Mouse (Mus musculus): Measurements from ENCODE around the gene Krtap24-1. TPM values are rescaled to one million over a fixed set of nuclear protein-coding genes. Genes with fewer than 3 reads are reported as not detected.

Krtap24-1 gene
- not detected in 2 replicates for polyA plus RNA-seq (2015; fragmentation: Nextera tagmentation; extraction: Ambion mirVana)

DNA sequence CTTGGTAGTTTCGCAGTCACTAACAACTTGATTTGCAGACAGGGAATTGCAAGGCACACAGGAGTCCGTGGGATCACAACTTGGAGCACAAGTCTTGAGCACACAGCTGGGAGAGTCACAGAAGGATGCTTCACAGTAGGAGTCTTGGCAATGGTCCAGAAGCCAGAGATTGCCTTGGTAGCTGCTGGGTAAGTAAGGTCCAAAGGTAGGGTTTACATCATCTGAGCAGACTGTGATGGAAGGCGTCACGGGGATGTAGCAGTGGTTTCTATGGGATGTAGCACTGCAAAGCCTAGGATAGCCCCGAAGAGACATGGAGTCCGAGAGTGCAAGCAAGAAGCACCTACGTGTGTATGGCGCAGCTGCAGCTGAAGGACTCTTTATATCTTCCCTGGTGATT lies at the start of gene Krtap24-1:
Gene Krtap24-1, minus strand, starts transcription at position 358 of the 400 bp plus-strand sequence.
- Histone ChIP-seq H3K36me3 (no peaks in the 10 kb centered on the region), H3K4me3 (replicated peaks) (no peak within 1 kb of the TSS), H3K4me1 (replicated peaks) (no peaks in the 10 kb centered on the region), H3K9me3 (no peaks in the 10 kb centered on the region), H3K9ac (no peak within 1 kb of the TSS), H3K27me3 (replicated peaks) (no peaks in the 10 kb centered on the region), H3K4me2 (replicated peaks) (no peak within 1 kb of the TSS), H3K27ac (no peak within 1 kb of the TSS)
- ATAC-seq: peak; percentile 88
- 90% methylated on average over 8 of the region's 8 CpGs for WGBS

DNA sequence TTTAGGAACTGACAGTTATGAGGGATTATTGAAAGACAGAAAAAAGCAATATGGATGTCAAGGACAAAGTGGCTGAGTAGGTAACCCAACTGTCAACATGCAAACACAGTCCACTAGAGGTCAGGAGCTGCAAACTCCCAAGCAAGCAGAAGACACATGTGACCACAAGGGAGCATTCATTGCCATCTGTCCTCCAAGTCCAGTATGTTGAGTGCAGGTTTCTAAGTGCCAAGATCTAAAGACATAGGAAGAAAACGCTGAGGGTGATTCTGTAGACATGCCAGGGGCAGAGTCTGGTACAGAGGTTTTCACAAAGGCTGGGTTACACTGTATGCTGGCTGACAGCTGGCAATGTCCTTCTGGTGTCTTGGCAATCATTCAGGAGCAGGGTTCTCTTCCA lies 45.3 kb upstream of the Krtap24-1 start:
- WGBS: 48% methylated on average over 1 of the region's 1 CpGs
- Histone ChIP-seq H3K4me3 (replicated peaks) (no peak overlapping the region), H3K4me2 (replicated peaks) (no peak overlapping the region), H3K27me3 (replicated peaks) (no peaks in the 10 kb centered on the region), H3K9me3 (no peaks in the 10 kb centered on the region), H3K9ac (no peak overlapping the region), H3K36me3 (no peaks in the 10 kb centered on the region), H3K4me1 (replicated peaks) (no peaks in the 10 kb centered on the region), H3K27ac (no peak overlapping the region)
- ATAC-seq: peak; percentile 66; the same call in 1 of the 2 replicates

DNA sequence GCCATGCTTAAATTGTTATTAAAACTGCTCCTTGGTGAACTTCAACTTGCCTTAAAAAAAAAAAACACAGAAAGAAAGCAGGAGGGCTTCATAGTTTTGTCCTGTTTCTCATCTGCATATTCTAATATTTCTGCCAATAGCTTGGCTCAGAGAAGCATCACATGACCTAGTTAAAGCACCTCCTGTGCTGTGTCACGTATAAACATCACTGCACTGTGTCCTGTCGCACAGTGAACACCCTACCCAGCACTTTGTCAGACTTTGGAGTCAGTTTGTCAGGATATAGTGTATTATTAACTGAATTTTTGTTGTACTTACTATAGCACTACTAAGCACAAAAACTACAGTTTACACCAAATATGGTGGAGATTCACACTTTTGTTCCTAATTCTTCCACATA lies 39.9 kb upstream of the Krtap24-1 start:
- Histone ChIP-seq H3K4me2 (replicated peaks) (no peak overlapping the region), H3K27ac (no peak overlapping the region), H3K9ac (no peak overlapping the region), H3K9me3 (no peaks in the 10 kb centered on the region), H3K4me3 (replicated peaks) (no peak overlapping the region), H3K36me3 (no peaks in the 10 kb centered on the region), H3K4me1 (replicated peaks) (no peaks in the 10 kb centered on the region), H3K27me3 (replicated peaks) (no peaks in the 10 kb centered on the region)
- 57% methylated on average over 2 of the region's 2 CpGs for WGBS
- ATAC-seq: no peak

DNA sequence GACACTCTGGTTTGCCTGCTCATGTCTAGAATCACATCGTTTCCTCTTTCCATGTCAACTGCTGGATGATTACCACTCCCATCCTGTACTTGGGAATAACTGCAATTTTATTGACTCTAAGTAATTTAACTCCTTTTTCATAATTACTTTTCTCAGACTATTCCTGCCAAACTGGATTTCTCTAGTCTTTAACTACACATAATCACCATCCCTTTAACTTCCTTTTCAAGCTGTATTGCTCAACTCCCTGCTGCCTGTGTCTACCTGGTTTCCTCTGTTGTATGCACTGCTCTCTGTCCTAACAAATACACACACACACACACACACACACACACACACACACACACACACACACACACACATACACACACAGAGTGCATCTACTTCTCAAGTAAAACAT lies 39.0 kb upstream of the Krtap24-1 start:
- H3K4me1 ChIP-seq (replicated peaks): no peaks in the 10 kb centered on the region
- peak; percentile 80 for ATAC-seq
- no peaks in the 10 kb centered on the region for H3K9me3 ChIP-seq
- 57% methylated on average over 1 of the region's 1 CpGs for WGBS
- no peak overlapping the region for H3K27ac ChIP-seq
- no peak overlapping the region for H3K4me2 ChIP-seq (replicated peaks)
- no peak overlapping the region for H3K9ac ChIP-seq
- H3K4me3 ChIP-seq (replicated peaks): no peak overlapping the region
- no peaks in the 10 kb centered on the region for H3K36me3 ChIP-seq
- no peaks in the 10 kb centered on the region for H3K27me3 ChIP-seq (replicated peaks)

DNA sequence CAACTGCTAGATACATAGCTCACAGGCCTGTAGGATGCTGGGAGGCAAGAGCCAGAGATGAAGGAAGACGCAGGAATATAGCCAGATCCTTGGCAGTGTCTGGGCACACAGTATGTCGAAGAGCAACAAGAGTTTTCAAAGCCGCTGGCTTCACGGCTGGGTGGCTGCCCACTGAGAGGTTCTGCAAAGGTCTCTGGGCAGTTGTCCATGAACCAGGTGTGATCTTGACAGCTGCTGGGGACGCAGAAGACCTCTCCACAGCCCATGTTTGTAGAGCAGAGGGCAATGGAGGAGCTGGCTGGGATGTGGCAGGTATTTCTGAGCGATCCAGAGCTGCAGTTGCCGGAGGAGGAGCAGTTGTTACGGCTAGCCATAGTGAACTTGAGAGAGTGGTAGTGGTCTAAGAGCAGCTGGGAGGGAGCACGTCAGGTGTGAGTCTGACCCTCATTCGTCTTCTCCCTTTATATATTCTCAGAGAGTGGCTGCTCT lies 35.3 kb upstream of the Krtap24-1 start, which contains the start of gene Krtap26-1:
Gene Krtap26-1, minus strand, starts transcription at position 439 of the 489 bp plus-strand sequence.
- Histone ChIP-seq H3K27ac (peak within 1 kb of the TSS; percentile 62), H3K9me3 (no peaks in the 10 kb centered on the region), H3K9ac (no peak within 1 kb of the TSS), H3K4me1 (replicated peaks) (no peaks in the 10 kb centered on the region), H3K36me3 (no peaks in the 10 kb centered on the region), H3K4me2 (replicated peaks) (0 out of 2 replicates have a peak within 1 kb of the TSS, but pooled peaks have one; percentile 1), H3K4me3 (replicated peaks) (no peak within 1 kb of the TSS), H3K27me3 (replicated peaks) (no peaks in the 10 kb centered on the region)
- ATAC-seq: no peak
- WGBS: 80% methylated on average over 10 of the region's 10 CpGs

DNA sequence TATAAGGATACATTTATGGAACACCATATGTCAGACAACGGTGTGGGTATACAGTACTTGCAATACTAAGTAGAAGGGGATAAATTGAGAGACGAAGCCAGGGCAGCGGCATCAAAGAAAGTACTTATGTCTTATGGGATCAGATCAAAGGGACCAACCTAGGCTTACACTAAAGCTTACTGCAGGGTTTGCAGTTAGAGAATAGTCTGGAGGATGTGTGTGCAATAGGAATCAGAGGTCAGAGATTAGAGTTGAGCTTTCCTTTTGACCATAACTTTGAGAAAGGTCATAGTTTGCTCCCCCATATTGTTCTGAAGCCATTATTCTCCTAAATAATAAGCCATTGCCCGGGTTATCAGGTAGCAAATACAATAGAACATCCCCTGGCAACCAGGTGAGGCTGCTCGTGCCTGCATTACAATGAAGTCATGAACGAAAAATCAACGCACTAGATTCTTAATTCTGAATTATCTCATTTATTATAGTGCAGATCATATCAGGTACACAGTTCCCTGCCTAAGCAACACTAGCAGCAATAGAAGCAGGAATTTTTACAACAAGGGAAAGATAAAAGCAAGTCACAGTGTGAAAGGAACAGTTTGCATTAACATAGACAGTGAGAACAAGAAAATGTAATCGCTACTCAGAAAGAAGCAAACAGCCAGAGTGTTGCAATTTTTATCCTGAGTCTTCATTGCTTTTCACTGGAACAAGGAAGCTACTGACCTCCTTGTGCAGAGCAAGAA lies 34.5 kb upstream of the Krtap24-1 start:
- H3K4me3 ChIP-seq (replicated peaks): no peak overlapping the region
- H3K27ac ChIP-seq: peak overlapping the region; percentile 62; the same call in 1 of the 2 replicates
- no peaks in the 10 kb centered on the region for H3K36me3 ChIP-seq
- WGBS: 68% methylated on average over 8 of the region's 8 CpGs
- no peak overlapping the region for H3K9ac ChIP-seq
- H3K9me3 ChIP-seq: no peaks in the 10 kb centered on the region
- H3K27me3 ChIP-seq (replicated peaks): no peaks in the 10 kb centered on the region
- ATAC-seq: peak; percentile 83
- 0 out of 2 replicates have a peak overlapping the region, but pooled peaks have one; percentile 1 for H3K4me2 ChIP-seq (replicated peaks)
- H3K4me1 ChIP-seq (replicated peaks): no peaks in the 10 kb centered on the region

DNA sequence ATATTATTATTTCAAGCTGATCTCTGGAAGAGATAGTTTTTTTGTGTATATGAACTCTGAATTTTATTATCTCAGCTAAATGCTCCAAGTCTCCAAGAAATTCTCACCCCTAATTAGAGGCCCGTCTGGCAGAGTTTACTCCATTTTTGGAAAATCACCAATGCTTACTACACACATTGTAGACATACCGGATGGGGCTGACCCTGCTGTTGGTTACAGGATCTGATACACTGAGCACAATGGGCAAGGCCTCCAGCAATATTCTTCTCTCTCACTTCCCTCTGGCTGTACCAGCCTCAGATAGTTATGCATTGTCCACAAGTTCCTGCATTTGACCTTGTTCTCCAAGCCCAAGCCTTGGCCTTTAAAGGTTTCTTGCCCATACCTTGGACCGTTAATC lies 28.0 kb upstream of the Krtap24-1 start:
- Histone ChIP-seq H3K9me3 (no peaks in the 10 kb centered on the region), H3K9ac (no peak overlapping the region), H3K4me3 (replicated peaks) (no peak overlapping the region), H3K27me3 (replicated peaks) (no peaks in the 10 kb centered on the region), H3K4me1 (replicated peaks) (no peaks in the 10 kb centered on the region), H3K36me3 (no peaks in the 10 kb centered on the region), H3K27ac (no peak overlapping the region), H3K4me2 (replicated peaks) (no peak overlapping the region)
- ATAC-seq: no peak
- WGBS: 87% methylated on average over 3 of the region's 3 CpGs

DNA sequence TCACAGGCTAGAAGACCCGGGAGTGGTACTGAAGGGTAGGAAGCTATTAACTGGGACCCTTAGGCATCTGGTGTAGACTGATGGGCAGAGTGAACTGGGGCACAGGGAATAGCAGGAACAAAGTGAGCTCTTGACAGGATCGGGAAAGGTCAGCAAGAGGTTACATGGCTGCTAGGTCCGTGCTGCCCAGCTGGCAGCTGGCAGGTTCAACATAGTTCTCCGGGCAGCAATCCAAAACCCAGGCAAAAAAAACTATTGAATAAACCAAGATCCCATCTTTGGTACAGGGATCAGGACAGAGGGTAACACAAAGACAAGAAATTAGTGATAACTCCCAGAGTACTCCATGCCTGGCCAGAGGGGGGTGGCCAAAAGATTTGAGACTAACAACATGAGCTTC lies 23.1 kb upstream of the Krtap24-1 start:
- WGBS: 52% methylated on average over 4 of the region's 4 CpGs
- Histone ChIP-seq H3K27ac (no peak overlapping the region), H3K27me3 (replicated peaks) (no peaks in the 10 kb centered on the region), H3K9ac (no peak overlapping the region), H3K4me3 (replicated peaks) (no peak overlapping the region), H3K36me3 (no peaks in the 10 kb centered on the region), H3K4me2 (replicated peaks) (no peak overlapping the region), H3K9me3 (no peaks in the 10 kb centered on the region), H3K4me1 (replicated peaks) (no peaks in the 10 kb centered on the region)
- ATAC-seq: no peak

DNA sequence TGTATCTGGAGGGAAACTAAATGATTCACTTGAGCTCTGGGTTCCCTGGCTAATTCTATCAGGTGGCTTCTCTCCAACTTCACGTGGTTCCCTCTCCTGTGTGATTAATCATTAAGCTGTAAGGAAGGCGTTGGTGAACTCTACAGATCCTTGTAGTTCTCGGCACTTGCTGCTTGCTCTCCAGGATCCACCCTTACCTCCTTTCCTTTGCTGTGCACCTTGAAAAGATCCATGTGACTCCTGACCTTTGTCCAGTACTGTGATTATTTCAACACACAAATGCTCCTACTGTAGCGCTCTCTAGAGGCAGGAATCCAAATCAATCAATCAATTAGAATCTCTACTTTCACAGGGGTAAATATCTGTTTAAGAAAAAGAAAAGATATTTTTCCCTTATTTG lies 19.4 kb upstream of the Krtap24-1 start:
- Histone ChIP-seq H3K9ac (no peak overlapping the region), H3K4me1 (replicated peaks) (no peaks in the 10 kb centered on the region), H3K4me3 (replicated peaks) (no peak overlapping the region), H3K9me3 (no peaks in the 10 kb centered on the region), H3K36me3 (no peaks in the 10 kb centered on the region), H3K27ac (peak overlapping the region; percentile 36; the same call in 1 of the 2 replicates), H3K27me3 (replicated peaks) (no peaks in the 10 kb centered on the region), H3K4me2 (replicated peaks) (no peak overlapping the region)
- peak; percentile 97 for ATAC-seq
- WGBS: 34% methylated on average over 4 of the region's 4 CpGs

DNA sequence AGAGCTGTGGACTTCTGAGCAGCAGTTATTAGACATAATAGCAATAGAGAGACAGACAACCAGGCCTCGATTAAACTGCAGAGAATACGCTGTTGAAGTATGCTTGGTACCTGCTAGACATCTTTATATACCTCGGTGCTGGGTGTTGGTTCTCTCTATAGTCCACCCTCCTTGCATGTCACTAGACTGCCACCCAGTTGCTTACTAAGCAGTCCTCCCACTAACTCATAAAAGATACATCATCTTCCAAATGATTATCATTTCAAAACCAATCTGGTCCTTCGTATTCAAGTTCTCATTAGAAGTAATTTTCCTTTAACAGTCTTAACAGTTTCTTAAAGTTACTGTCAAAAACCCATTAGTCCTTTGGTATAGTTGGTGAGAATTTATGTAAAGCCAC lies 15.5 kb upstream of the Krtap24-1 start, which contains the start of gene 2310079G19Rik:
Gene 2310079G19Rik, minus strand, starts transcription at position 101 of the 400 bp plus-strand sequence.
- no peaks in the 10 kb centered on the region for H3K4me1 ChIP-seq (replicated peaks)
- ATAC-seq: no peak
- H3K9ac ChIP-seq: no peak within 1 kb of the TSS
- no peaks in the 10 kb centered on the region for H3K27me3 ChIP-seq (replicated peaks)
- no peak within 1 kb of the TSS for H3K4me2 ChIP-seq (replicated peaks)
- no peak within 1 kb of the TSS for H3K4me3 ChIP-seq (replicated peaks)
- no peaks in the 10 kb centered on the region for H3K36me3 ChIP-seq
- WGBS: 93% methylated on average over 4 of the region's 4 CpGs
- H3K9me3 ChIP-seq: no peaks in the 10 kb centered on the region
- H3K27ac ChIP-seq: no peak within 1 kb of the TSS

DNA sequence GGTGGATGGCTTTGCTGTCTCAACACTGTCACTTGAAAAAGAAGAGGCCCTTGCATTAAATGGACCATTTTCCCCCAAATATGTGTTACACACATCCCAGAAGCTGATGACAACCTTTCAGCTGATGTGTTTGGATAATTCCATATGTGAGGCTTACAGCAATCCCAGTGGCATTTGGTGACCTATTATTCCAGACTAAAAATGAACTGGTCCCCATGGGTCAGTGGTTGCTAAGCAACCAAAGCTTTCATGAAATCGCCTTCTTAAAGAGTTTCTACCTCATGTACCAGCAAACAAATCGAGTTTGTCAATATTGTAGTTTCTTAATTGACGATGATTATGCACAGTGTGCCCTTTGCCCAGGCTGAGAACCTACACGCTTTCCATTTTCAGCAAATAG lies 633 bp upstream of the Krtap24-1 start:
- Histone ChIP-seq H3K9me3 (no peaks in the 10 kb centered on the region), H3K27ac (no peak overlapping the region), H3K36me3 (no peaks in the 10 kb centered on the region), H3K9ac (no peak overlapping the region), H3K4me2 (replicated peaks) (no peak overlapping the region), H3K27me3 (replicated peaks) (no peaks in the 10 kb centered on the region), H3K4me1 (replicated peaks) (no peaks in the 10 kb centered on the region), H3K4me3 (replicated peaks) (no peak overlapping the region)
- 79% methylated on average over 4 of the region's 4 CpGs for WGBS
- no peak for ATAC-seq

DNA sequence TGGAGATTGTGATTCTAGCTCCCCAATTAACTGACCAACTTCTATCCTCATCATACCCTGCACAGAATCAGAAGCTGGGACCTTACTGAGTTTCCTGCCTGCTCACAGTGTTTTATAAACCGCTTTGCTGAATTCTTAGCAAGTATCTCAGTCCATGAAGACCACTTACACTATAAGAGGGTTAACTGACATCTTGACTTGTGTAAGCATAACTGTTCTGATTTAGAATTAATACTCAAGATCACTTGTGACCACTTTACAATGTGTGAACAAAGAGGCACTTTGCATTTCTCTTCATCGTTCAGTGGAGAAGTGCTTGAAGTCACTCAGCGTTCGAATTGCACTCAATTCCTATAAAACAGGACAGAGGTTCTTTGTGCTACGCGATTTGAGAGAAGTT lies 7.5 kb downstream of the Krtap24-1 start:
- H3K9me3 ChIP-seq: no peaks in the 10 kb centered on the region
- H3K4me3 ChIP-seq (replicated peaks): no peak overlapping the region
- ATAC-seq: no peak
- H3K9ac ChIP-seq: no peak overlapping the region
- no peaks in the 10 kb centered on the region for H3K27me3 ChIP-seq (replicated peaks)
- no peak overlapping the region for H3K27ac ChIP-seq
- H3K4me2 ChIP-seq (replicated peaks): no peak overlapping the region
- 88% methylated on average over 6 of the region's 6 CpGs for WGBS
- H3K36me3 ChIP-seq: no peaks in the 10 kb centered on the region
- H3K4me1 ChIP-seq (replicated peaks): 0 out of 2 replicates have a peak, but pooled peaks cover 2% of the 10 kb centered on the region

DNA sequence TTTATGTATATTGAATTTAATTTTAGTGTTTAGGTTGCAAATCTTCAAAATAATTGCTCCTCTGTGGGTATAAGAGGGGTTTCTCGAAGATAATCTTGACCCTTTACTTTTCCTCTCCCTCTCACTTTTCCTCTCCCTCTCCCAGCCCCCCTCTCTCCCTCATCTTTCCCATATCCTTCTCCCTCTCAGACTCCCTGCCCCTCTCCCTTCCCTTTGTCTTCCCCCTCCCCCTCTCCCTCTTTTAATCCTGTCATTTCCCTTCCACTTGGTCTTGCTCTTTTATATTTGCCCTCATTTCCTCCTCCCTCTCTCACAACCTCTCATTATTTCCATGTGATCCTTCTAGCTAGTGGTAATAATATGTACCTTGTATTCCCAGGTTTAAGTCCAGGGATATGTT lies 9.6 kb downstream of the Krtap24-1 start:
- ATAC-seq: no peak
- Histone ChIP-seq H3K9ac (no peak overlapping the region), H3K9me3 (no peaks in the 10 kb centered on the region), H3K36me3 (no peaks in the 10 kb centered on the region), H3K4me1 (replicated peaks) (0 out of 2 replicates have a peak, but pooled peaks cover 2% of the 10 kb centered on the region), H3K27ac (no peak overlapping the region), H3K4me3 (replicated peaks) (no peak overlapping the region), H3K4me2 (replicated peaks) (no peak overlapping the region), H3K27me3 (replicated peaks) (no peaks in the 10 kb centered on the region)
- 59% methylated on average over 1 of the region's 1 CpGs for WGBS
